Mouse (Mus musculus) splenic B cell, adult 2 months (primary cell): ENCODE results near the gene Dcaf12.

Source experiments
- DNase-seq: peaks from one replicate; pipeline ENCODE4 v3.0.0-alpha.2; 2011; ENCODE audit warnings: low read depth, low spot score
- H3K27me3 ChIP-seq: 2 replicates; pipeline ENCODE4 v1.6.1; 2012; ENCODE audit warnings: mild to moderate bottlenecking, low read length, moderate library complexity, mixed read lengths; ENCODE audit not compliant: control insufficient read depth, poor library complexity, insufficient read depth, severe bottlenecking
- H3K36me3 ChIP-seq: 2 replicates; pipeline ENCODE4 v1.6.1; 2012; ENCODE audit warnings: mild to moderate bottlenecking, low read length, moderate library complexity, mixed read lengths; ENCODE audit not compliant: control insufficient read depth, poor library complexity, insufficient read depth, severe bottlenecking

Gene Dcaf12

GRCm38 (mm10) chr4:41286420-41286819, 28.3 kb downstream of the Dcaf12 start:
- no peaks in the 10 kb centered on the region for H3K36me3 ChIP-seq
- no peaks in the 10 kb centered on the region for H3K27me3 ChIP-seq
- DNase-seq = peak; percentile 71

- Histone ChIP-seq H3K27me3 (no peaks in the 10 kb centered on the region), H3K36me3 (no peaks in the 10 kb centered on the region)
- DNase-seq = no peak
Observed at GRCm38 (mm10) chr4:41284087-41284486, 30.6 kb downstream of the Dcaf12 start.

- no peak for DNase-seq
- no peaks in the 10 kb centered on the region for H3K27me3 ChIP-seq
- H3K36me3 ChIP-seq = no peaks in the 10 kb centered on the region
Observed at GRCm38 (mm10) chr4:41275927-41276326, 38.8 kb downstream of the Dcaf12 start.

- Histone ChIP-seq H3K36me3 (no peaks in the 10 kb centered on the region), H3K27me3 (no peaks in the 10 kb centered on the region)
- peak; percentile 98 for DNase-seq
Observed at GRCm38 (mm10) chr4:41274980-41275850, 39.5 kb downstream of the Dcaf12 start, which contains the start of gene Ubap2. Ubap2 (minus strand) TSS chr4:41275144.

GRCm38 (mm10) chr4:41274377-41274979, 40.2 kb downstream of the Dcaf12 start:
- H3K36me3 ChIP-seq = no peaks in the 10 kb centered on the region
- H3K27me3 ChIP-seq = no peaks in the 10 kb centered on the region
- DNase-seq = no peak

- Histone ChIP-seq H3K36me3 (0 out of 2 replicates have a peak, but pooled peaks cover 2% of the 10 kb centered on the region), H3K27me3 (no peaks in the 10 kb centered on the region)
- no peak for DNase-seq
Observed at GRCm38 (mm10) chr4:41268133-41268532, 46.6 kb downstream of the Dcaf12 start.

GRCm38 (mm10) chr4:41266350-41266749, 48.3 kb downstream of the Dcaf12 start:
- Histone ChIP-seq H3K36me3 (peaks cover 2% of the 10 kb centered on the region; the same call in 1 of the 2 replicates), H3K27me3 (no peaks in the 10 kb centered on the region)
- no peak for DNase-seq

- H3K27me3 ChIP-seq = no peaks in the 10 kb centered on the region
- no peak for DNase-seq
- no peaks in the 10 kb centered on the region; the same call in 1 of the 2 replicates for H3K36me3 ChIP-seq
Observed at GRCm38 (mm10) chr4:41260691-41261090, 54.0 kb downstream of the Dcaf12 start.

- Histone ChIP-seq H3K27me3 (no peaks in the 10 kb centered on the region), H3K36me3 (no peaks in the 10 kb centered on the region; the same call in 1 of the 2 replicates)
Observed at GRCm38 (mm10) chr4:41259019-41259418, 55.7 kb downstream of the Dcaf12 start.

GRCm38 (mm10) chr4:41257752-41258151, 56.9 kb downstream of the Dcaf12 start:
- no peak for DNase-seq
- no peaks in the 10 kb centered on the region for H3K27me3 ChIP-seq
- H3K36me3 ChIP-seq = no peaks in the 10 kb centered on the region; the same call in 1 of the 2 replicates

More at GRCm38 (mm10) chr4:41259019-41259418, 55.7 kb downstream of the Dcaf12 start:
- DNase-seq = no peak

- no peak for DNase-seq
- Histone ChIP-seq H3K36me3 (no peaks in the 10 kb centered on the region), H3K27me3 (no peaks in the 10 kb centered on the region)
Observed at GRCm38 (mm10) chr4:41255564-41256210, 59.0 kb downstream of the Dcaf12 start.

- Histone ChIP-seq H3K27me3 (no peaks in the 10 kb centered on the region), H3K36me3 (no peaks in the 10 kb centered on the region)
- no peak for DNase-seq
Observed at GRCm38 (mm10) chr4:41253756-41254155, 60.9 kb downstream of the Dcaf12 start.

- peak; percentile 11 for DNase-seq
- Histone ChIP-seq H3K27me3 (no peaks in the 10 kb centered on the region), H3K36me3 (peaks cover 9% of the 10 kb centered on the region)
Observed at GRCm38 (mm10) chr4:41245408-41245807, 69.3 kb downstream of the Dcaf12 start.
